8 mouse cellular contexts compared by ENCODE assay signal in genomic region chr3:19956885-19957284, GRCm38 (mm10). TPM values are rescaled to one million over a fixed set of nuclear protein-coding genes. Genes with fewer than 3 reads are reported as not detected.
A peak's percentile ranks its signal among the peaks of the same experiment; 100 is the strongest.
DNase-seq lines count a peak whose midpoint lies in the region; ATAC-seq and TF ChIP-seq lines count a peak whose summit lies in the region.

Cp (plus strand) TSS chr3:19957054.

- DNase-seq in liver, embryonic 14.5 days (ENCODE audit: low read depth in 3 of 3, low spot score in 3 of 3), result no peak
- no peak for DNase-seq in liver, embryonic 11.5 days (ENCODE audit: low spot score)
- peak; percentile 15 to 19 for DNase-seq in heart, postnatal 14 days
- no peak for DNase-seq in thymus, postnatal 4 days
- no peak for DNase-seq in cerebellum, postnatal 36 days
- DNase-seq in frontal cortex, postnatal 25 days (ENCODE audit: low spot score in 2 of 2), result no peak

- no peak for ATAC-seq in liver, embryonic 14.5 days (ENCODE audit: insufficient read depth)
- no peak for ATAC-seq in liver, embryonic 11.5 days (replicated peaks; ENCODE audit: low FRiP score)
- ATAC-seq in midbrain, embryonic 16.5 days, result peak; percentile 32; the same call in 1 of the 2 replicates

- no peak for TF ChIP-seq EP300 in liver, embryonic 14.5 days (IDR thresholded peaks at IDR 0.05; ENCODE audit: low read depth)

- 48% methylated on average over 5 of the region's 5 CpGs for WGBS in liver, embryonic 14.5 days (ENCODE audit: insufficient replicate concordance)
- WGBS in liver, embryonic 11.5 days, result 56% methylated on average over 5 of the region's 5 CpGs
- whole genome bisulfite sequencing in bone marrow, adult 2 months, result 52% methylated on average over 5 of the region's 5 CpGs
- WGBS in midbrain, embryonic 16.5 days, result 21% methylated on average over 5 of the region's 5 CpGs

- no peaks in the 10 kb centered on the region for H3K9me3 ChIP-seq in liver, embryonic 14.5 days (ENCODE audit: control insufficient read depth, low read length)
- no peaks in the 10 kb centered on the region for H3K9me3 ChIP-seq in liver, embryonic 11.5 days (ENCODE audit: control insufficient read depth, low read length)
- H3K9me3 ChIP-seq in midbrain, embryonic 16.5 days (replicated peaks; ENCODE audit: control insufficient read depth, low read length, poor library complexity, severe bottlenecking), result no peaks in the 10 kb centered on the region

- no peaks in the 10 kb centered on the region for H3K36me3 ChIP-seq in liver, embryonic 14.5 days (replicated peaks; ENCODE audit: control insufficient read depth, insufficient read depth, low read depth)
- no peaks in the 10 kb centered on the region for H3K36me3 ChIP-seq in liver, embryonic 11.5 days (ENCODE audit: control insufficient read depth, insufficient read depth, low read length)
- H3K36me3 ChIP-seq in midbrain, embryonic 16.5 days (ENCODE audit: control insufficient read depth, insufficient read depth, low read length), result no peaks in the 10 kb centered on the region

- peak within 1 kb of the TSS; percentile 14 for H3K4me2 ChIP-seq in liver, embryonic 14.5 days (ENCODE audit: low read depth)
- H3K4me2 ChIP-seq in liver, embryonic 11.5 days, result no peak within 1 kb of the TSS
- H3K4me2 ChIP-seq in midbrain, embryonic 16.5 days (ENCODE audit: low read length), result no peak within 1 kb of the TSS

- peaks cover 0 to 7% of the 10 kb centered on the region in 2 experiments; a peak in 1 of 4 replicates for H3K4me1 ChIP-seq in liver, embryonic 14.5 days (replicated peaks; ENCODE audit: control insufficient read depth in 2 of 2, insufficient read depth in 2 of 2, low read length in 1 of 2)
- H3K4me1 ChIP-seq in liver, embryonic 11.5 days (replicated peaks; ENCODE audit: control insufficient read depth, insufficient read depth, low read length), result no peaks in the 10 kb centered on the region
- H3K4me1 ChIP-seq in bone marrow, adult 2 months (ENCODE audit: control insufficient read depth, insufficient read depth, low read length), result no peaks in the 10 kb centered on the region
- no peaks in the 10 kb centered on the region for H3K4me1 ChIP-seq in midbrain, embryonic 16.5 days (ENCODE audit: control insufficient read depth, insufficient read depth, low read length)

- TF ChIP-seq POLR2A in bone marrow, adult 2 months (IDR thresholded peaks at IDR 0.05; ENCODE audit: borderline replicate concordance, control insufficient read depth, low read depth, low read length), result no peak

- H3K9ac ChIP-seq in liver, embryonic 14.5 days (replicated peaks), result no peak within 1 kb of the TSS
- no peak within 1 kb of the TSS for H3K9ac ChIP-seq in liver, embryonic 11.5 days (ENCODE audit: low read depth, low read length)
- no peak within 1 kb of the TSS for H3K9ac ChIP-seq in midbrain, embryonic 16.5 days (ENCODE audit: low read depth, low read length)

- intact Hi-C loops in heart, postnatal 14 days (cut with DNase I), result no loop called here

- no peak within 1 kb of the TSS for H3K27ac ChIP-seq in liver, embryonic 14.5 days
- no peak within 1 kb of the TSS for H3K27ac ChIP-seq in liver, embryonic 11.5 days (ENCODE audit: low read depth, low read length)
- no peak within 1 kb of the TSS for H3K27ac ChIP-seq in bone marrow, adult 2 months (ENCODE audit: control insufficient read depth, insufficient read depth, low read depth, low read length, poor library complexity)
- no peak within 1 kb of the TSS for H3K27ac ChIP-seq in midbrain, embryonic 16.5 days (ENCODE audit: low read length)

- H3K4me3 ChIP-seq in liver, embryonic 14.5 days (ENCODE audit: insufficient read depth in 1 of 2, low read depth in 2 of 2, low read length in 2 of 2), result no peak within 1 kb of the TSS
- no peak within 1 kb of the TSS for H3K4me3 ChIP-seq in liver, embryonic 11.5 days (ENCODE audit: low read depth, low read length)
- no peak within 1 kb of the TSS for H3K4me3 ChIP-seq in bone marrow, adult 2 months (replicated peaks; ENCODE audit: control insufficient read depth, low read depth, low read length)
- no peak within 1 kb of the TSS for H3K4me3 ChIP-seq in midbrain, embryonic 16.5 days (ENCODE audit: low read depth, low read length)

- H3K27me3 ChIP-seq in liver, embryonic 14.5 days (ENCODE audit: control insufficient read depth, insufficient read depth, low read length), result no peaks in the 10 kb centered on the region
- H3K27me3 ChIP-seq in liver, embryonic 11.5 days (replicated peaks; ENCODE audit: control insufficient read depth, insufficient read depth, low read length), result no peaks in the 10 kb centered on the region
- no peaks in the 10 kb centered on the region for H3K27me3 ChIP-seq in midbrain, embryonic 16.5 days (ENCODE audit: control insufficient read depth, insufficient read depth, low read depth, low read length)

- TF ChIP-seq CTCF in liver, embryonic 14.5 days (IDR thresholded peaks at IDR 0.05; ENCODE audit: low read depth), result no peak
- no peak for TF ChIP-seq CTCF in bone marrow, adult 2 months (IDR thresholded peaks at IDR 0.05; ENCODE audit: control insufficient read depth, insufficient read depth, low read length)

RNA-seq across cellular contexts. Expression of gene Cp, which starts in this region (rescaled TPM):
- polyA plus RNA-seq in liver, embryonic 14.5 days (2012; rRNA removed), result 3.6 and 8.5 TPM in 2 replicates
- 12.0 and 19.0 TPM in 2 replicates for polyA plus RNA-seq in liver, embryonic 14.5 days (2014; fragmentation: Nextera tagmentation; extraction: Ambion mirVana)
- 0.25 and 0.65 TPM in 2 replicates for polyA plus RNA-seq in liver, embryonic 11.5 days (2014; fragmentation: Nextera tagmentation; extraction: Ambion mirVana)
- 6.6 and 15.7 TPM in 2 replicates for polyA plus RNA-seq in bone marrow, adult 2 months (2011; ENCODE audit: insufficient read depth, insufficient read length, low replicate concordance, missing spikeins)
- 10 to 100 TPM; 17.0 to 21.1 TPM for total RNA-seq in heart, postnatal 14 days (2021)
- 8.0 and 10.2 TPM in 2 replicates for polyA plus RNA-seq in midbrain, embryonic 16.5 days (2015; fragmentation: Nextera tagmentation; extraction: Ambion mirVana)

Comparison
In these comparisons a context has a peak if more than half of its experiments do, and no peak if none do; other contexts are left out.
1. DNase-seq: peak in heart, postnatal 14 days (2 of 2); none in liver, embryonic 14.5 days (0 of 3), liver, embryonic 11.5 days (single experiment), thymus, postnatal 4 days (single experiment), cerebellum, postnatal 36 days (0 of 2) and frontal cortex, postnatal 25 days (0 of 2).